Mouse (Mus musculus) bone marrow, adult 2 months (tissue): ENCODE results near the gene Gm14403.
"Not testable (repeated sequence)": the region's sequence is repeated elsewhere in the genome, so short reads cannot be mapped to it uniquely, and the experiment has no call there.

Experiments
- CTCF ChIP-seq: fragments of 200-500 bp; IDR thresholded peaks from 2 replicates; pipeline ENCODE4 v1.5.1; 2011; ENCODE audit warnings: low read length, control low read depth; ENCODE audit not compliant: control insufficient read depth, insufficient read depth
- POLR2A ChIP-seq: fragments of 200-500 bp; IDR thresholded peaks from 2 replicates; pipeline ENCODE4 v1.6.1; 2011; ENCODE audit warnings: low read depth, mild to moderate bottlenecking, control low read depth, low read length, borderline replicate concordance; ENCODE audit not compliant: control insufficient read depth

GRCm38 (mm10) chr2:177481971-177482370 lies 16.0 kb upstream of the Gm14403 start:
- not testable (repeated sequence) for TF ChIP-seq POLR2A, CTCF
